In genomic region chr19:42517957-42518619, GRCm38 (mm10) we compare ENCODE assay signal across 8 mouse cellular contexts. TPM values are rescaled to one million over a fixed set of nuclear protein-coding genes. Genes with fewer than 3 reads are reported as not detected.
DNase-seq lines count a peak whose midpoint lies in the region; ATAC-seq and TF ChIP-seq lines count a peak whose summit lies in the region.

No protein-coding gene starts in this region.

- H3K4me3 ChIP-seq in left cerebral cortex, adult 2 months: peak overlapping the region; percentile 100
- peak overlapping the region; percentile 80 for H3K4me3 ChIP-seq in embryonic facial prominence, embryonic 11.5 days (ENCODE audit: low read depth, low read length)
- H3K4me3 ChIP-seq in intestine, embryonic 14.5 days (ENCODE audit: low read depth, low read length): peak overlapping the region; percentile 72
- peak overlapping the region; percentile 91 for H3K4me3 ChIP-seq in neural tube, embryonic 12.5 days

- intact Hi-C loops in left cerebral cortex, adult 2 months (cut with DNase I): loop anchor here (1.0 to 2.0 kb wide), 2 partner anchors 87 to 201 kb away; partner anchors contain the start of gene Crtac1
- intact Hi-C loops in left cerebral cortex, postnatal 25 days (cut with DNase I): loop anchor here (5.0 kb wide), 1 partner anchor 86 kb away; the partner anchor contains the start of gene Crtac1

- no peaks in the 10 kb centered on the region for H3K27me3 ChIP-seq in embryonic facial prominence, embryonic 11.5 days (ENCODE audit: control insufficient read depth, insufficient read depth, low read length)
- H3K27me3 ChIP-seq in intestine, embryonic 14.5 days (replicated peaks; ENCODE audit: control insufficient read depth, insufficient read depth, low read length): no peaks in the 10 kb centered on the region
- H3K27me3 ChIP-seq in neural tube, embryonic 12.5 days (replicated peaks): no peaks in the 10 kb centered on the region

- peak overlapping the region; percentile 52 for H3K4me2 ChIP-seq in embryonic facial prominence, embryonic 11.5 days (ENCODE audit: low read depth, low read length)
- H3K4me2 ChIP-seq in intestine, embryonic 14.5 days (ENCODE audit: low read length): peak overlapping the region; percentile 86
- peak overlapping the region; percentile 82 for H3K4me2 ChIP-seq in neural tube, embryonic 12.5 days (replicated peaks)

- ATAC-seq in embryonic facial prominence, embryonic 11.5 days (replicated peaks; ENCODE audit: insufficient number of reproducible peaks, low FRiP score, low TSS enrichment, low read depth): no peak
- ATAC-seq in intestine, embryonic 14.5 days (replicated peaks; ENCODE audit: low FRiP score, low TSS enrichment, low read depth): peak; percentile 25
- peak; percentile 41 for ATAC-seq in neural tube, embryonic 12.5 days (ENCODE audit: low FRiP score, low read depth)

- no peaks in the 10 kb centered on the region; the same call in 1 of the 2 replicates for H3K36me3 ChIP-seq in embryonic facial prominence, embryonic 11.5 days (replicated peaks; ENCODE audit: control insufficient read depth, insufficient read depth, low read depth, low read length)
- no peaks in the 10 kb centered on the region for H3K36me3 ChIP-seq in intestine, embryonic 14.5 days (ENCODE audit: control insufficient read depth, insufficient read depth, low read length)
- no peaks in the 10 kb centered on the region for H3K36me3 ChIP-seq in neural tube, embryonic 12.5 days

- H3K4me1 ChIP-seq in embryonic facial prominence, embryonic 11.5 days (ENCODE audit: control insufficient read depth, insufficient read depth, low read length): no peaks in the 10 kb centered on the region; the same call in 1 of the 2 replicates
- H3K4me1 ChIP-seq in intestine, embryonic 14.5 days (replicated peaks; ENCODE audit: control insufficient read depth, insufficient read depth, low read length): peaks cover 7% of the 10 kb centered on the region
- H3K4me1 ChIP-seq in neural tube, embryonic 12.5 days: peaks cover 7% of the 10 kb centered on the region; the same call in 1 of the 2 replicates

- no peak for TF ChIP-seq CTCF in left cerebral cortex, adult 2 months (IDR thresholded peaks at IDR 0.05)

- peak overlapping the region; percentile 95 for H3K27ac ChIP-seq in left cerebral cortex, adult 2 months
- H3K27ac ChIP-seq in embryonic facial prominence, embryonic 11.5 days (replicated peaks; ENCODE audit: low read depth, low read length): no peak overlapping the region
- H3K27ac ChIP-seq in intestine, embryonic 14.5 days (ENCODE audit: low read depth): no peak overlapping the region
- no peak overlapping the region for H3K27ac ChIP-seq in neural tube, embryonic 12.5 days

- DNase-seq in left cerebral cortex, adult 2 months (ENCODE audit: extremely low spot score in 1 of 2, low spot score in 2 of 2): no peak
- no peak for DNase-seq in left cerebral cortex, postnatal 25 days (ENCODE audit: low spot score in 2 of 2)
- no peak for DNase-seq in embryonic facial prominence, embryonic 11.5 days (ENCODE audit: low spot score)
- DNase-seq in intestine, embryonic 14.5 days (ENCODE audit: low spot score): no peak
- DNase-seq in B cell, adult 2 months: no peak
- DNase-seq in right cerebral cortex, adult 18-20 months: no peak
- DNase-seq in urinary bladder, adult 2 months (ENCODE audit: low spot score): no peak

- H3K9me3 ChIP-seq in embryonic facial prominence, embryonic 11.5 days (replicated peaks; ENCODE audit: control insufficient read depth, low read length): no peaks in the 10 kb centered on the region
- H3K9me3 ChIP-seq in intestine, embryonic 14.5 days (ENCODE audit: control insufficient read depth, low read length): no peaks in the 10 kb centered on the region
- H3K9me3 ChIP-seq in neural tube, embryonic 12.5 days: no peaks in the 10 kb centered on the region

- H3K9ac ChIP-seq in embryonic facial prominence, embryonic 11.5 days (replicated peaks; ENCODE audit: low read length): peak overlapping the region; percentile 85
- peak overlapping the region; percentile 33; the same call in 1 of the 2 replicates for H3K9ac ChIP-seq in intestine, embryonic 14.5 days (ENCODE audit: low read length)
- peak overlapping the region; percentile 42 for H3K9ac ChIP-seq in neural tube, embryonic 12.5 days

- WGBS in embryonic facial prominence, embryonic 11.5 days: 30% methylated on average over 24 of the region's 24 CpGs
- WGBS in intestine, embryonic 14.5 days: 26% methylated on average over 24 of the region's 24 CpGs
- WGBS in neural tube, embryonic 12.5 days: 28% methylated on average over 24 of the region's 24 CpGs

RNA-seq across cellular contexts. Expression of gene R3hcc1l, which starts 0.5 kb away (rescaled TPM):
- 10 to 100 TPM; 24.8 to 27.5 TPM for total RNA-seq in left cerebral cortex, adult 2 months (2021)
- total RNA-seq in left cerebral cortex, postnatal 25 days (2021): 10 to 100 TPM; 18.5 to 19.6 TPM
- 31.3 and 36.9 TPM in 2 replicates for polyA plus RNA-seq in embryonic facial prominence, embryonic 11.5 days (2014; fragmentation: Nextera tagmentation; extraction: Ambion mirVana)
- 21.3 and 28.3 TPM in 2 replicates for polyA plus RNA-seq in intestine, embryonic 14.5 days (2014; fragmentation: Nextera tagmentation; extraction: Ambion mirVana)
- polyA plus RNA-seq in neural tube, embryonic 12.5 days (2016; fragmentation: Nextera tagmentation; extraction: Ambion mirVana): 19.0 and 22.5 TPM in 2 replicates
- 17.8 and 22.1 TPM in 2 replicates for polyA plus RNA-seq in urinary bladder, adult 2 months (2012; rRNA removed)

Comparison
In these comparisons a context has a peak if more than half of its experiments do, and no peak if none do; other contexts are left out.
1. H3K9ac ChIP-seq: peak in every context shown above with its lines; median percentile 85 in embryonic facial prominence, embryonic 11.5 days; 42 in neural tube, embryonic 12.5 days; 33 in intestine, embryonic 14.5 days.